Mouse (Mus musculus) ES-E14 (cell line): ENCODE measurements at regions not wholly inside any gene's neighbourhood (a gene's known extent, or its start where the extent isn't known, plus 50 kb on each side); places are given as distances from the start of the nearest gene placed in this dataset.

Experiments used
- DNase-seq: peaks from one replicate; pipeline ENCODE4 v3.0.0-alpha.2; 2013; ENCODE audit warnings: low read depth, low spot score
- H3K27ac ChIP-seq: 2 replicates; pipeline ENCODE4 v1.5.1; 2012; ENCODE audit warnings: low read depth, mild to moderate bottlenecking, low read length, moderate library complexity, mixed read lengths; ENCODE audit not compliant: poor library complexity, insufficient read depth, severe bottlenecking
- H3K36me3 ChIP-seq: 2 replicates; pipeline ENCODE4 v1.6.1; 2012; ENCODE audit warnings: mild to moderate bottlenecking, low read length, moderate library complexity, mixed read lengths; ENCODE audit not compliant: control insufficient read depth, poor library complexity, insufficient read depth, severe bottlenecking
- H3K4me1 ChIP-seq, 2 experiments: fragments of 150-350 bp in 1 of 2; sonication (generic) in 1 of 2; 2 replicates each; pipeline ENCODE4 v1.6.1; 2012; ENCODE audit warnings: low read length in 2 of 2, mild to moderate bottlenecking in 1 of 2, mixed read lengths in 1 of 2; ENCODE audit not compliant: control insufficient read depth in 2 of 2, insufficient read depth in 2 of 2, poor library complexity in 1 of 2
- H3K4me3 ChIP-seq, 2 experiments: fragments of 150-350 bp in 1 of 2; sonication (generic) in 1 of 2; 2 replicates each; pipeline ENCODE4 v1.5.1; 2012; ENCODE audit warnings: low read length in 2 of 2, low read depth in 1 of 2, mild to moderate bottlenecking in 1 of 2, mixed read lengths in 1 of 2; ENCODE audit not compliant: insufficient read depth in 1 of 2, poor library complexity in 1 of 2, severe bottlenecking in 1 of 2
- H3K9ac ChIP-seq: 2 replicates; pipeline ENCODE4 v1.6.1; 2012; ENCODE audit warnings: low read depth, mild to moderate bottlenecking, low read length, mixed read lengths; ENCODE audit not compliant: poor library complexity, insufficient read depth, severe bottlenecking
- H3K9me3 ChIP-seq: fragments of 150-350 bp; sonication (generic); 2 replicates; pipeline ENCODE4 v1.6.1; 2012; ENCODE audit warnings: low read depth, mild to moderate bottlenecking, low read length; ENCODE audit not compliant: control insufficient read depth, insufficient read depth
- CHD2 ChIP-seq: IDR thresholded peaks from 2 replicates; pipeline ENCODE4 v1.6.1; 2014; ENCODE audit warnings: mild to moderate bottlenecking, low read depth, low read length, inconsistent platforms
- HCFC1 ChIP-seq: IDR thresholded peaks from 2 replicates; pipeline ENCODE4 v1.6.1; 2012; ENCODE audit warnings: low read length, inconsistent platforms, borderline replicate concordance; ENCODE audit not compliant: insufficient read depth
- MAFK ChIP-seq: IDR thresholded peaks from 2 replicates; pipeline ENCODE4 v1.6.1; 2014; ENCODE audit warnings: mild to moderate bottlenecking, low read depth, low read length, inconsistent platforms; ENCODE audit not compliant: insufficient read depth
- ZC3H11A ChIP-seq: IDR thresholded peaks from 2 replicates; pipeline ENCODE4 v1.6.1; 2012; ENCODE audit warnings: low read depth, mild to moderate bottlenecking, inconsistent platforms, low read length, borderline replicate concordance
- ZNF384 ChIP-seq: IDR thresholded peaks from 2 replicates; pipeline ENCODE4 v1.6.1; 2012; ENCODE audit warnings: low read depth, low read length, inconsistent platforms
- in situ Hi-C, 2 experiments: fragments of 600-800 bp; cut with MboI; formaldehyde crosslinking; loops; one replicate each; pipeline ENCODE4 v1.15.1; 2025; ENCODE audit warnings: low sequenced_read_pairs in 2 of 2, inconsistent platforms in 1 of 2; ENCODE audit not compliant: unreplicated experiment in 2 of 2

- no peaks in the 10 kb centered on the region for H3K9me3 ChIP-seq
- TF ChIP-seq ZNF384 (no peak), HCFC1 (no peak), MAFK (no peak), CHD2 (no peak), ZC3H11A (no peak)
- no peak for DNase-seq
- H3K36me3 ChIP-seq: no peaks in the 10 kb centered on the region
- in situ Hi-C loops: no loop called here
- H3K4me1 ChIP-seq: no peaks in the 10 kb centered on the region
- H3K9ac ChIP-seq: no peak overlapping the region
- no peak overlapping the region for H3K27ac ChIP-seq
- H3K4me3 ChIP-seq: no peak overlapping the region
Measured at GRCm38 (mm10) chr17:59774075-59774474, 760.9 kb upstream of the Nudt12 start.

GRCm38 (mm10) chr17:59766580-59766979, 753.4 kb upstream of the Nudt12 start:
- TF ChIP-seq MAFK (no peak), ZC3H11A (no peak), CHD2 (no peak)
- H3K9ac ChIP-seq: no peak overlapping the region
- H3K36me3 ChIP-seq: no peaks in the 10 kb centered on the region
- no peak for DNase-seq
- H3K9me3 ChIP-seq: no peaks in the 10 kb centered on the region
- no peak overlapping the region for H3K4me3 ChIP-seq
- peaks cover 0 to 1% of the 10 kb centered on the region in 2 experiments; a peak in 1 of 4 replicates for H3K4me1 ChIP-seq
- in situ Hi-C loops: no loop called here
- no peak overlapping the region for H3K27ac ChIP-seq

GRCm38 (mm10) chr17:59764486-59764885, 751.3 kb upstream of the Nudt12 start:
- Histone ChIP-seq H3K9me3 (no peaks in the 10 kb centered on the region), H3K4me1 (peaks cover 0 to 1% of the 10 kb centered on the region in 2 experiments; a peak in 1 of 4 replicates), H3K27ac (no peak overlapping the region), H3K36me3 (no peaks in the 10 kb centered on the region), H3K4me3 (no peak overlapping the region), H3K9ac (no peak overlapping the region)
- TF ChIP-seq MAFK (no peak), ZC3H11A (no peak), ZNF384 (no peak), CHD2 (no peak), HCFC1 (no peak)
- DNase-seq: no peak
- in situ Hi-C loops: no loop called here

GRCm38 (mm10) chr17:59762068-59762467, 748.9 kb upstream of the Nudt12 start:
- Histone ChIP-seq H3K9me3 (no peaks in the 10 kb centered on the region), H3K27ac (no peak overlapping the region), H3K9ac (no peak overlapping the region), H3K4me3 (no peak overlapping the region), H3K4me1 (peaks cover 0 to 1% of the 10 kb centered on the region in 2 experiments; a peak in 1 of 4 replicates), H3K36me3 (no peaks in the 10 kb centered on the region)
- no peak for TF ChIP-seq MAFK
- no peak for TF ChIP-seq CHD2
- TF ChIP-seq ZNF384: no peak
- no peak for TF ChIP-seq HCFC1
- no peak for TF ChIP-seq ZC3H11A
- in situ Hi-C loops: no loop called here
- DNase-seq: peak; percentile 12

- H3K9ac ChIP-seq: no peak overlapping the region
- H3K36me3 ChIP-seq: no peaks in the 10 kb centered on the region
- TF ChIP-seq ZNF384 (no peak), CHD2 (no peak), HCFC1 (no peak), ZC3H11A (no peak), MAFK (no peak)
- no peak for DNase-seq
- H3K9me3 ChIP-seq: no peaks in the 10 kb centered on the region
- in situ Hi-C loops: no loop called here
- peaks cover 0 to 1% of the 10 kb centered on the region in 2 experiments; a peak in 1 of 4 replicates for H3K4me1 ChIP-seq
- no peak overlapping the region for H3K27ac ChIP-seq
- no peak overlapping the region for H3K4me3 ChIP-seq
Measured at GRCm38 (mm10) chr17:59760889-59761288, 747.7 kb upstream of the Nudt12 start.
